Mouse (Mus musculus): ENCODE data around the gene Wbp11. TPM values are rescaled to one million over a fixed set of nuclear protein-coding genes. Genes with fewer than 3 reads are reported as not detected.

Wbp11 gene
- polyA plus RNA-seq, 1 experiment from 2014 or later = 79.2 TPM

DNA sequence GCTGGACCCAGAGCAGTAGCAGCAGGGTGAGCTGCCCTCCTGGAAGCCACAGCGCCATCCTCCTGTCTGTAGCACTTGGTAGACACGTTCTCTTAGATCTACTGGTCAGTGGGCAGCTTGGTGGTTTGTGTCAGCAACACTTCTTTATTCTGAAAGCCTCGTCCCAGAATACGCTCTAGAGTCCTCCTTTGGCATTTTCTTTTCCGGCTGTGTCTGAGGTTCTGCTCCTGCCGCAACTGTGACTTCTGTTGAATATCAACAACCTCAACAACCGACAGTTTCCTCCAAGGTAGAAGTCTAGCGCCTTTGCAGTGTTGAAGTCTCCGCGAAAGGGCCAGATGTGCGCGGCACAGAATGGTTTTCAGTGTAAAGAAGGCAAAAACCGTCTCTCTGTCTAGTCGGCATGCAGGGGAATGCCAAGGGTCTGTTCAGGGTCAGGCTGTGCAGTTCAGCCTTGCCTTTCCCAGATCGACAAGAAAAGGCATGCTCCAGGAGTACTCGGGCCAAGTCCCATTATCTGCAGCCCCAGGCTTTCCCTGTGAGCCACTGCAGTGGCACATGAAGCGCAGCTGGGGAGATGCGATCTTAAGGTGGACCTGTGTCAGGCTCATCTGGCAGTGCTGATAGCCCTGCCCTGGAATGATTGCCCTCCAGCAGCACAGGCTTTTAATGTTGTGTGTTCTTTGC, 29.3 kb upstream of the Wbp11 start, which contains the start of gene Art4:
Gene Art4 (minus strand): TSS at position 548 of the 687 bp plus-strand sequence.
- Histone ChIP-seq H3K27me3 (replicated peaks; ENCODE audit: control insufficient read depth, insufficient read depth, low read length) (no peaks in the 10 kb centered on the region), H3K4me2 (ENCODE audit: low read length) (no peak within 1 kb of the TSS), H3K9ac (replicated peaks; ENCODE audit: low read depth, low read length) (no peak within 1 kb of the TSS), H3K4me3 (replicated peaks; ENCODE audit: low read length) (no peak within 1 kb of the TSS), H3K36me3 (ENCODE audit: control insufficient read depth, insufficient read depth) (no peaks in the 10 kb centered on the region), H3K27ac (ENCODE audit: low read length) (no peak within 1 kb of the TSS), H3K4me1 (replicated peaks; ENCODE audit: control insufficient read depth, insufficient read depth, low read length) (no peaks in the 10 kb centered on the region), H3K9me3 (ENCODE audit: control insufficient read depth, low read length) (no peaks in the 10 kb centered on the region)
- no peak for ATAC-seq
- 81% methylated on average over 18 of the region's 18 CpGs for WGBS

DNA sequence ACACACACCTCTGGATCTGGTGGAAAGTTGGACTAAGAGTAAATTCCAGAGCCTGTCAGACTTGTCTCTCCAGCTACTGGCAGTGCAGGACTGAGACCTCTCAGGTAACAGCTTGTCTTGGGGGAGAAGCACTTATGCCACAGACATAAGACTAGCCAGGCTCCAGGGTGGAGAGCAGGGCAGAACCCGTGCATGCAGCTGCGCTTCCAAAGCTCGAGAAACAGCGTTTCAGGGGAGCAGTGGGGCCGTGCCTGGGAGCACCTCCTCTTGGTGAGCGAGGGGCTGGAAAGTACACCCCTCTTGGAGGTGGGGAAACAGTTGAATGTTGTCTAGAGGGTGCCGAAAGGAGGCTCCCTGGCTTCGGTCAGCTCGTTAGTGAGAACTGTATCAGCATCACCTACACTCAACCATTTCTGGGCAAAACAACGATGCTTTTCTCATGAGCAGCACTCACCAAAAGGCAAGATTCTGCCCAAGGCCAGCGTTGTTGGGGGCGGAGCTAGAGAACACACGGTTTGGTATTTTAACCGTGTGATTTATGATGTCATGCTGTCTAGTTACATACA, 28.1 kb upstream of the Wbp11 start:
- no peak overlapping the region for H3K4me3 ChIP-seq (replicated peaks; ENCODE audit: low read length)
- no peak overlapping the region for H3K4me2 ChIP-seq (ENCODE audit: low read length)
- no peaks in the 10 kb centered on the region for H3K4me1 ChIP-seq (replicated peaks; ENCODE audit: control insufficient read depth, insufficient read depth, low read length)
- H3K36me3 ChIP-seq (ENCODE audit: control insufficient read depth, insufficient read depth) = no peaks in the 10 kb centered on the region
- H3K27me3 ChIP-seq (replicated peaks; ENCODE audit: control insufficient read depth, insufficient read depth, low read length) = no peaks in the 10 kb centered on the region
- 59% methylated on average over 14 of the region's 14 CpGs for WGBS
- H3K9ac ChIP-seq (replicated peaks; ENCODE audit: low read depth, low read length) = no peak overlapping the region
- no peak for ATAC-seq
- no peak overlapping the region for H3K27ac ChIP-seq (ENCODE audit: low read length)
- H3K9me3 ChIP-seq (ENCODE audit: control insufficient read depth, low read length) = no peaks in the 10 kb centered on the region

- no peak for ATAC-seq
- Histone ChIP-seq H3K27ac (ENCODE audit: low read length) (no peak overlapping the region), H3K4me1 (replicated peaks; ENCODE audit: control insufficient read depth, insufficient read depth, low read length) (no peaks in the 10 kb centered on the region), H3K36me3 (ENCODE audit: control insufficient read depth, insufficient read depth) (no peaks in the 10 kb centered on the region), H3K4me3 (replicated peaks; ENCODE audit: low read length) (no peak overlapping the region), H3K27me3 (replicated peaks; ENCODE audit: control insufficient read depth, insufficient read depth, low read length) (no peaks in the 10 kb centered on the region), H3K4me2 (ENCODE audit: low read length) (no peak overlapping the region), H3K9me3 (ENCODE audit: control insufficient read depth, low read length) (no peaks in the 10 kb centered on the region), H3K9ac (replicated peaks; ENCODE audit: low read depth, low read length) (no peak overlapping the region)
- 77% methylated on average over 2 of the region's 2 CpGs for WGBS
Observed at GRCm38 (mm10) chr6:136855183-136855582, 27.1 kb upstream of the Wbp11 start.

DNA sequence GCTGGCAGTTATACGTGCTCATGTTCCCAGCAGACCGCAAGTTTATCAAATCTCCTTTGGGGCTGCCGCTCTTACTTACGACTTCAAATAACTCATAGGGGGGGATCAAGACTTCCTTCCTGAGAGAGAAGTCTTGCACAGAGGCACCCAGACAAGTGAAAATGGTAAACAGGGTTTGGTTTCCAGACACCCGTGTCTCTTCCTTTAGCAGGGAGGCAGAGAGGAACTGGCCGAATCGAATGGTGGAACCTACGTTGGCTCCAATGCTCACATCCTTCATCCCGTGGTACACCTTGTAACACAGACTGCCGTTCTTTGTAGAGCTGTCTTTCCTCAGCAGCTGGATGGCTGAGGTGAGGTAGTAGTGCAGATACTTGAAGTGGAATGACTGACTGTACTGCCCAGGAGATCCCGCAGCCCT, 26.3 kb upstream of the Wbp11 start:
- no peak overlapping the region for H3K9ac ChIP-seq (replicated peaks; ENCODE audit: low read depth, low read length)

GRCm38 (mm10) chr6:136852762-136853161, 24.7 kb upstream of the Wbp11 start:
- Histone ChIP-seq H3K9ac (replicated peaks; ENCODE audit: low read depth, low read length) (no peak overlapping the region), H3K27me3 (replicated peaks; ENCODE audit: control insufficient read depth, insufficient read depth, low read length) (no peaks in the 10 kb centered on the region), H3K27ac (ENCODE audit: low read length) (no peak overlapping the region), H3K36me3 (ENCODE audit: control insufficient read depth, insufficient read depth) (no peaks in the 10 kb centered on the region), H3K4me2 (ENCODE audit: low read length) (no peak overlapping the region), H3K9me3 (ENCODE audit: control insufficient read depth, low read length) (no peaks in the 10 kb centered on the region), H3K4me3 (replicated peaks; ENCODE audit: low read length) (no peak overlapping the region), H3K4me1 (replicated peaks; ENCODE audit: control insufficient read depth, insufficient read depth, low read length) (no peaks in the 10 kb centered on the region)
- no peak for ATAC-seq
- 55% methylated on average over 3 of the region's 3 CpGs for WGBS

More for the DNA sequence above, 26.3 kb upstream of the Wbp11 start:
- no peak for ATAC-seq
- Histone ChIP-seq H3K4me1 (replicated peaks; ENCODE audit: control insufficient read depth, insufficient read depth, low read length) (no peaks in the 10 kb centered on the region), H3K36me3 (ENCODE audit: control insufficient read depth, insufficient read depth) (no peaks in the 10 kb centered on the region), H3K4me3 (replicated peaks; ENCODE audit: low read length) (no peak overlapping the region), H3K4me2 (ENCODE audit: low read length) (no peak overlapping the region), H3K27me3 (replicated peaks; ENCODE audit: control insufficient read depth, insufficient read depth, low read length) (no peaks in the 10 kb centered on the region), H3K9me3 (ENCODE audit: control insufficient read depth, low read length) (no peaks in the 10 kb centered on the region), H3K27ac (ENCODE audit: low read length) (no peak overlapping the region)
- WGBS = 92% methylated on average over 11 of the region's 11 CpGs

GRCm38 (mm10) chr6:136852348-136852747, 24.3 kb upstream of the Wbp11 start:
- ATAC-seq = no peak
- no peaks in the 10 kb centered on the region for H3K36me3 ChIP-seq (ENCODE audit: control insufficient read depth, insufficient read depth)
- no peak overlapping the region for H3K4me3 ChIP-seq (replicated peaks; ENCODE audit: low read length)
- H3K27me3 ChIP-seq (replicated peaks; ENCODE audit: control insufficient read depth, insufficient read depth, low read length) = no peaks in the 10 kb centered on the region
- H3K4me1 ChIP-seq (replicated peaks; ENCODE audit: control insufficient read depth, insufficient read depth, low read length) = no peaks in the 10 kb centered on the region
- H3K4me2 ChIP-seq (ENCODE audit: low read length) = no peak overlapping the region
- H3K9ac ChIP-seq (replicated peaks; ENCODE audit: low read depth, low read length) = no peak overlapping the region
- H3K9me3 ChIP-seq (ENCODE audit: control insufficient read depth, low read length) = no peaks in the 10 kb centered on the region
- no peak overlapping the region for H3K27ac ChIP-seq (ENCODE audit: low read length)
- 77% methylated on average over 4 of the region's 4 CpGs for WGBS

- Histone ChIP-seq H3K27ac (ENCODE audit: low read length) (no peak overlapping the region), H3K27me3 (replicated peaks; ENCODE audit: control insufficient read depth, insufficient read depth, low read length) (no peaks in the 10 kb centered on the region), H3K4me1 (replicated peaks; ENCODE audit: control insufficient read depth, insufficient read depth, low read length) (no peaks in the 10 kb centered on the region), H3K4me2 (ENCODE audit: low read length) (no peak overlapping the region), H3K9ac (replicated peaks; ENCODE audit: low read depth, low read length) (no peak overlapping the region), H3K9me3 (ENCODE audit: control insufficient read depth, low read length) (no peaks in the 10 kb centered on the region), H3K4me3 (replicated peaks; ENCODE audit: low read length) (no peak overlapping the region), H3K36me3 (ENCODE audit: control insufficient read depth, insufficient read depth) (no peaks in the 10 kb centered on the region)
- WGBS = 81% methylated on average over 6 of the region's 6 CpGs
- no peak for ATAC-seq
Observed at GRCm38 (mm10) chr6:136850267-136850666, 22.2 kb upstream of the Wbp11 start.

DNA sequence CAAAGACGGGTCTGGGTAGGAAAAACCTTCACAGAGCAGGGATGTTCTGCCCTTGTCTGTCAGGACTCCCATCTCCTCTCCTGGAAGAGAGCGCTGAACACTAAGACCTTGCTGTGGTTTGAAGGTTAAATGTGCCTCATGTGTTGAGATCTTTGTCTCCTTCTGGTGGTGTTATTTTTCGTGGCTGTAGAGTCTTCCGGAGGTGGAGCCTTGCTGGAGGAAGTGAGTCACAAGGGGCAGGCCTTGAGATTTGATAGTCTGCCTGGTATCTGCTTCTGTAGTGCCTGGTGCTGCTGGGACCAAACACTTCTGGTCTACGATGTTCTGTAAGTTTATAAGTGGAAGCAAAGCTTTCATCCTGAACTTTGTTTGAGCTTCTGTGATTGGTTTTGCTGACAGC, 20.9 kb upstream of the Wbp11 start:
- Histone ChIP-seq H3K4me1 (replicated peaks; ENCODE audit: control insufficient read depth, insufficient read depth, low read length) (no peaks in the 10 kb centered on the region), H3K27ac (ENCODE audit: low read length) (no peak overlapping the region), H3K9me3 (ENCODE audit: control insufficient read depth, low read length) (no peaks in the 10 kb centered on the region), H3K9ac (replicated peaks; ENCODE audit: low read depth, low read length) (no peak overlapping the region), H3K27me3 (replicated peaks; ENCODE audit: control insufficient read depth, insufficient read depth, low read length) (no peaks in the 10 kb centered on the region), H3K4me2 (ENCODE audit: low read length) (no peak overlapping the region), H3K36me3 (ENCODE audit: control insufficient read depth, insufficient read depth) (no peaks in the 10 kb centered on the region), H3K4me3 (replicated peaks; ENCODE audit: low read length) (no peak overlapping the region)
- ATAC-seq = no peak
- 90% methylated on average over 5 of the region's 5 CpGs for WGBS

- Histone ChIP-seq H3K9ac (replicated peaks; ENCODE audit: low read depth, low read length) (no peak overlapping the region), H3K27ac (ENCODE audit: low read length) (no peak overlapping the region), H3K4me3 (replicated peaks; ENCODE audit: low read length) (no peak overlapping the region), H3K27me3 (replicated peaks; ENCODE audit: control insufficient read depth, insufficient read depth, low read length) (no peaks in the 10 kb centered on the region), H3K4me2 (ENCODE audit: low read length) (no peak overlapping the region), H3K4me1 (replicated peaks; ENCODE audit: control insufficient read depth, insufficient read depth, low read length) (no peaks in the 10 kb centered on the region), H3K36me3 (ENCODE audit: control insufficient read depth, insufficient read depth) (no peaks in the 10 kb centered on the region), H3K9me3 (ENCODE audit: control insufficient read depth, low read length) (no peaks in the 10 kb centered on the region)
- no peak for ATAC-seq
- 87% methylated on average over 8 of the region's 8 CpGs for WGBS
Observed at GRCm38 (mm10) chr6:136848399-136848798, 20.4 kb upstream of the Wbp11 start.
